Mouse (Mus musculus) intestine, postnatal 0 days (tissue): ENCODE data around the gene Ptpdc1. TPM values are rescaled to one million over a fixed set of nuclear protein-coding genes. Genes with fewer than 3 reads are reported as not detected.

Source experiments
- ATAC-seq: fragments of 200-750 bp; cut with Nextera tagmentation; 2 replicates; pipeline ENCODE4 v1.8.0; 2017; ENCODE audit warnings: mild to moderate bottlenecking, moderate TSS enrichment, moderate library complexity
- H3K27ac ChIP-seq: fragments of 300-500 bp; sonication (generic); 2 replicates; pipeline ENCODE4 v1.5.1; 2014; ENCODE audit warnings: mild to moderate bottlenecking, low read depth, low read length, moderate library complexity
- H3K27me3 ChIP-seq: fragments of 300-500 bp; sonication (generic); replicated peaks from 2 replicates; pipeline ENCODE4 v1.6.1; 2014; ENCODE audit warnings: low read length, mixed read lengths; ENCODE audit not compliant: control insufficient read depth, insufficient read depth
- H3K36me3 ChIP-seq: fragments of 300-500 bp; sonication (generic); 2 replicates; pipeline ENCODE4 v1.6.1; 2014; ENCODE audit warnings: mild to moderate bottlenecking, moderate library complexity; ENCODE audit not compliant: control insufficient read depth, insufficient read depth
- H3K4me1 ChIP-seq: fragments of 300-500 bp; sonication (generic); replicated peaks from 2 replicates; pipeline ENCODE4 v1.6.1; 2014; ENCODE audit warnings: antibody characterized with exemption, low read length, mixed read lengths; ENCODE audit not compliant: control insufficient read depth, insufficient read depth
- H3K4me2 ChIP-seq: fragments of 300-500 bp; sonication (generic); replicated peaks from 2 replicates; pipeline ENCODE4 v1.6.1; 2014; ENCODE audit warnings: low read depth, mild to moderate bottlenecking, moderate library complexity
- H3K4me3 ChIP-seq: fragments of 300-500 bp; sonication (generic); 2 replicates; pipeline ENCODE4 v1.5.1; 2014; ENCODE audit warnings: low read depth, low read length
- H3K9ac ChIP-seq: fragments of 300-500 bp; sonication (generic); 2 replicates; pipeline ENCODE4 v1.6.1; 2014; ENCODE audit warnings: mild to moderate bottlenecking, low read depth, low read length
- H3K9me3 ChIP-seq: fragments of 300-500 bp; sonication (generic); 2 replicates; pipeline ENCODE4 v1.6.1; 2016; ENCODE audit warnings: mixed run types; ENCODE audit not compliant: control insufficient read depth
- CTCF ChIP-seq: sonication (generic); IDR thresholded peaks from 2 replicates; pipeline ENCODE4 v1.5.1; 2016; ENCODE audit warnings: low read depth, mild to moderate bottlenecking, control low read depth, antibody characterized with exemption, moderate library complexity
- WGBS: fragments of 180-500 bp; shearing (Covaris S2); extraction: QIAGEN DNeasy Blood & Tissue Kit; methylation state at CpG from one replicate; pipeline ENCODE4 v1.1.7; 2014; 5-methylcytosine and 5-hydroxymethylcytosine counted together
- polyA plus RNA-seq: library from polyadenylated mRNA; unstranded; fragments of >200 nt; fragmentation: Nextera tagmentation; extraction: Ambion mirVana; gene quantifications from 2 replicates; pipeline ENCODE4 v1.2.1, GENCODE M21; 2015

Ptpdc1 gene
- polyA plus RNA-seq, 1 experiment from 2014 or later = 1.9 TPM

- no peak; the same call in 1 of the 2 replicates for TF ChIP-seq CTCF
- H3K4me3 ChIP-seq = peak overlapping the region; percentile 95
- ATAC-seq = peak; percentile 88
- H3K36me3 ChIP-seq = no peaks in the 10 kb centered on the region
- peak overlapping the region; percentile 100 for H3K27ac ChIP-seq
- H3K9ac ChIP-seq = peak overlapping the region; percentile 100
- 1% methylated on average over 63 of the region's 72 CpGs for WGBS
- no peaks in the 10 kb centered on the region for H3K27me3 ChIP-seq
- H3K4me2 ChIP-seq = peak overlapping the region; percentile 66
- H3K9me3 ChIP-seq = no peaks in the 10 kb centered on the region
- peaks cover 11% of the 10 kb centered on the region; the same call in 1 of the 2 replicates for H3K4me1 ChIP-seq
These were observed 79.8 kb downstream of the Ptpdc1 start for GRCm38 (mm10) chr13:48545476-48546281.

- no peak for ATAC-seq
- no peak for TF ChIP-seq CTCF
- Histone ChIP-seq H3K4me1 (peaks cover 14% of the 10 kb centered on the region; the same call in 1 of the 2 replicates), H3K9ac (peak overlapping the region; percentile 100), H3K9me3 (no peaks in the 10 kb centered on the region), H3K27me3 (no peaks in the 10 kb centered on the region), H3K27ac (peak overlapping the region; percentile 100; the same call in 1 of the 2 replicates), H3K36me3 (no peaks in the 10 kb centered on the region), H3K4me3 (peak overlapping the region; percentile 95), H3K4me2 (peak overlapping the region; percentile 61)
- 24% methylated on average over 4 of the region's 4 CpGs for WGBS
These were observed 80.6 kb downstream of the Ptpdc1 start for GRCm38 (mm10) chr13:48544867-48545266.

DNA sequence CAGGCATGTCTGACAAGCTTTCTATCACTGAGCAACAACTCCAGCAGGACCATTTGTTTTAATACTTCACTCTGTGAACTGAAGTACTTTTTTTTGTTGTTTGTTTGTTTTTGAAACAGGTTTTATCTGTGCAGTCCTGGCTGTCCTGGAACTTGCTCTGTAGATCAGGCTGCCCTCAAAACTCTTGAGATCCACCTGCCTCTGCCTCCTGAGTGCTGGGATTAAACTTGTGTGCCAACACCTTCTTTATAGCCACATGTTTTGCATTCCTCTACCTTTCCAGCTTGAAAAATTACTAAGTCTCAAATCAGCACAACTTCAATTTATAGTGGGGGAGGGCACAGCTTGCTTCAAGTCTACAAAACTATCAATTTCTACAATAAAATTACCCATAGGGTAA, 81.1 kb downstream of the Ptpdc1 start:
- ATAC-seq = no peak
- H3K27ac ChIP-seq = no peak overlapping the region
- H3K4me2 ChIP-seq = peak overlapping the region; percentile 61
- H3K27me3 ChIP-seq = no peaks in the 10 kb centered on the region
- peak overlapping the region; percentile 95 for H3K4me3 ChIP-seq
- H3K9me3 ChIP-seq = no peaks in the 10 kb centered on the region
- no peak overlapping the region for H3K9ac ChIP-seq
- H3K4me1 ChIP-seq = peaks cover 14% of the 10 kb centered on the region; the same call in 1 of the 2 replicates
- no peak for TF ChIP-seq CTCF
- H3K36me3 ChIP-seq = no peaks in the 10 kb centered on the region

- TF ChIP-seq CTCF = no peak
- 23% methylated on average over 1 of the region's 1 CpGs for WGBS
- no peak overlapping the region for H3K4me3 ChIP-seq
- H3K4me1 ChIP-seq = peaks cover 11% of the 10 kb centered on the region; the same call in 1 of the 2 replicates
- no peak overlapping the region for H3K9ac ChIP-seq
- H3K36me3 ChIP-seq = peaks cover 14% of the 10 kb centered on the region
- ATAC-seq = no peak
- no peaks in the 10 kb centered on the region for H3K9me3 ChIP-seq
- H3K4me2 ChIP-seq = peak overlapping the region; percentile 21; the same call in 1 of the 2 replicates
- H3K27ac ChIP-seq = no peak overlapping the region
- H3K27me3 ChIP-seq = no peaks in the 10 kb centered on the region
These were observed 85.0 kb downstream of the Ptpdc1 start for GRCm38 (mm10) chr13:48540488-48540887.

DNA sequence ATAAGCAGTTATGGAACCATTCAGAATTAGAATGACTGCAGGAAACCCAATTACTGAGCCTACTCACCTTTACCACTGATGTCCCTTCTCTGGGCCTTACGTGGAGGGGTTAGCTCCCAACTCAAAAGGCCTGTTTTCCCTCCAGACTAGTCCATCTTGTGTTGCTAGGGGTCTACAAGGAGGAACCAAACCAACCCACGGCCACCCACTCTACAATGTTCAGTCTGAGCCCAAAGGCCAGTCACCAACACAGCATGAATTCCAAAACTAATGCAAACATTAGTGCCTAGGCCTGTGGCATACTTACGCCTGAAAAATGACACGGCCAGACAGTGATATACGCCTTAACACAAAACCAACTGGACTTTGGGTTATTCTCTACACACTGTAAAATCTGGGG, 92.0 kb downstream of the Ptpdc1 start:
- WGBS = 88% methylated on average over 5 of the region's 5 CpGs
- H3K9ac ChIP-seq = no peak overlapping the region
- no peaks in the 10 kb centered on the region for H3K4me1 ChIP-seq
- TF ChIP-seq CTCF = no peak
- no peak overlapping the region for H3K4me2 ChIP-seq
- H3K9me3 ChIP-seq = no peaks in the 10 kb centered on the region
- no peak overlapping the region for H3K27ac ChIP-seq
- ATAC-seq = no peak
- no peak overlapping the region for H3K4me3 ChIP-seq
- peaks cover 14% of the 10 kb centered on the region for H3K36me3 ChIP-seq
- H3K27me3 ChIP-seq = no peaks in the 10 kb centered on the region

- no peak overlapping the region for H3K9ac ChIP-seq
- no peak overlapping the region for H3K4me2 ChIP-seq
- no peaks in the 10 kb centered on the region for H3K9me3 ChIP-seq
- H3K27ac ChIP-seq = no peak overlapping the region
- WGBS = 67% methylated on average over 2 of the region's 2 CpGs
- no peak overlapping the region for H3K4me3 ChIP-seq
- ATAC-seq = no peak
- no peak for TF ChIP-seq CTCF
- H3K27me3 ChIP-seq = no peaks in the 10 kb centered on the region
- peaks cover 4% of the 10 kb centered on the region; the same call in 1 of the 2 replicates for H3K36me3 ChIP-seq
- H3K4me1 ChIP-seq = no peaks in the 10 kb centered on the region
These were observed 94.0 kb downstream of the Ptpdc1 start for GRCm38 (mm10) chr13:48531448-48531847.
